Mouse (Mus musculus) erythroblast, embryonic 14.5 days (primary cell): ENCODE data around the gene Rab20.

Experiments used
- GATA1 ChIP-seq: IDR thresholded peaks from 2 replicates; pipeline ENCODE4 v1.6.1; 2012; ENCODE audit warnings: low read length, inconsistent platforms, mixed read lengths
- TAL1 ChIP-seq: IDR thresholded peaks from 3 replicates; pipeline ENCODE4 v1.6.1; 2012; ENCODE audit warnings: low read length, inconsistent platforms, mixed read lengths

- TF ChIP-seq GATA1: no peak
- TF ChIP-seq TAL1: no peak
These were observed 32.7 kb downstream of the Rab20 start for GRCm38 (mm10) chr8:11445790-11446189.
